Mouse (Mus musculus) midbrain, embryonic 16.5 days (tissue): ENCODE measurements around the gene Tagln. TPM values are rescaled to one million over a fixed set of nuclear protein-coding genes. Genes with fewer than 3 reads are reported as not detected.

Experiments
- ATAC-seq: fragments of 200-750 bp; cut with Nextera tagmentation; 2 replicates; pipeline ENCODE4 v1.8.0; 2017; ENCODE audit warnings: moderate TSS enrichment
- H3K27ac ChIP-seq: fragments of 300-500 bp; sonication (generic); 2 replicates; pipeline ENCODE4 v1.5.1; 2014; ENCODE audit warnings: mild to moderate bottlenecking, low read length, mixed read lengths
- H3K27me3 ChIP-seq: fragments of 300-500 bp; sonication (generic); 2 replicates; pipeline ENCODE4 v1.6.1; 2014; ENCODE audit warnings: low read depth, low read length, mixed read lengths; ENCODE audit not compliant: control insufficient read depth, insufficient read depth
- H3K36me3 ChIP-seq: fragments of 300-500 bp; sonication (generic); 2 replicates; pipeline ENCODE4 v1.6.1; 2014; ENCODE audit warnings: mild to moderate bottlenecking, low read length, moderate library complexity, mixed read lengths; ENCODE audit not compliant: control insufficient read depth, insufficient read depth
- H3K4me1 ChIP-seq: fragments of 300-500 bp; sonication (generic); 2 replicates; pipeline ENCODE4 v1.6.1; 2014; ENCODE audit warnings: mild to moderate bottlenecking, low read length, mixed read lengths; ENCODE audit not compliant: control insufficient read depth, insufficient read depth
- H3K4me2 ChIP-seq: fragments of 300-500 bp; sonication (generic); 2 replicates; pipeline ENCODE4 v1.6.1; 2014; ENCODE audit warnings: mild to moderate bottlenecking, low read length, mixed read lengths
- H3K4me3 ChIP-seq: fragments of 300-500 bp; sonication (generic); 2 replicates; pipeline ENCODE4 v1.5.1; 2014; ENCODE audit warnings: low read depth, mild to moderate bottlenecking, low read length, moderate library complexity, mixed read lengths
- H3K9ac ChIP-seq: fragments of 300-500 bp; sonication (generic); 2 replicates; pipeline ENCODE4 v1.6.1; 2014; ENCODE audit warnings: low read depth, low read length, mixed read lengths
- H3K9me3 ChIP-seq: fragments of 300-500 bp; sonication (generic); replicated peaks from 2 replicates; pipeline ENCODE4 v1.6.1; 2014; ENCODE audit warnings: mild to moderate bottlenecking, low read length, mixed read lengths; ENCODE audit not compliant: control insufficient read depth, poor library complexity, severe bottlenecking
- WGBS: fragments of 180-500 bp; shearing (Covaris S2); extraction: QIAGEN DNeasy Blood & Tissue Kit; methylation state at CpG from one replicate; pipeline ENCODE4 v1.1.7; 2014; 5-methylcytosine and 5-hydroxymethylcytosine counted together
- polyA plus RNA-seq: library from polyadenylated mRNA; unstranded; fragments of >200 nt; fragmentation: Nextera tagmentation; extraction: Ambion mirVana; gene quantifications from 2 replicates; pipeline ENCODE4 v1.2.1, GENCODE M21; 2015

Gene Tagln
- polyA plus RNA-seq, 1 experiment from 2014 or later = 5.5 TPM

DNA sequence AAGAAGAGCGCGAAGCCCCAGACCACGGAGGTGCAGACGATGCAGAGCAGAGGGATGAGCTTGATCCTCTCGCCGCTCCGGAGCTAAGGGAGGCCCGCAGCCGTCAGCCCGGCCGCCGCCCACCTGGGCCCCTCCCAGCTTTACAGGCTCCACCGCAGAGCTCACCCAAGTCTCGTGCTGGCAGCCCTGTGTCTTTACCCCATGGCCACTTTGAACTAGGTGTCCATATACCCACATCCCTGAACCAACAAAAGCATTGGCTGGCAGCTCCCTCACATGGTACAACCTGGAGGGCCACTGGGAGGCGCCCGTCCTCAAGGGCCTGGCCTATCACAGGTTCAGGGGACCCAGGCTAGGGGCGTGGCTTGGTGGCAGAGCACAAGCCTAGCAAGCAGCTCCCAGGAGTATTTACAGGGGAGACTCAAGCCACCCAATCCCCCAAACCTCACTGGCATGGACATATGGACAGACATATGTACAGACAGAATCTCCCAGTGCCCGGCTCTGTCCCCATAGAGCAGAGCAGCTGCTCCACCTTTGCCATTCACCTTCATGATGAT, 5.6 kb upstream of the Tagln start:
- no peaks in the 10 kb centered on the region for H3K9me3 ChIP-seq
- H3K4me2 ChIP-seq = no peak overlapping the region
- no peaks in the 10 kb centered on the region for H3K4me1 ChIP-seq
- no peak overlapping the region for H3K9ac ChIP-seq
- ATAC-seq = no peak
- H3K36me3 ChIP-seq = peaks cover 30% of the 10 kb centered on the region
- no peaks in the 10 kb centered on the region for H3K27me3 ChIP-seq
- no peak overlapping the region for H3K4me3 ChIP-seq
- no peak overlapping the region for H3K27ac ChIP-seq
- WGBS = 56% methylated on average over 18 of the region's 18 CpGs

GRCm38 (mm10) chr9:45939794-45940193, 3.9 kb upstream of the Tagln start:
- Histone ChIP-seq H3K27me3 (no peaks in the 10 kb centered on the region), H3K9ac (no peak overlapping the region), H3K4me2 (no peak overlapping the region), H3K4me1 (no peaks in the 10 kb centered on the region), H3K27ac (no peak overlapping the region), H3K4me3 (no peak overlapping the region), H3K9me3 (no peaks in the 10 kb centered on the region), H3K36me3 (peaks cover 25% of the 10 kb centered on the region)
- 90% methylated on average over 6 of the region's 6 CpGs for WGBS
- no peak for ATAC-seq

GRCm38 (mm10) chr9:45938952-45939637, 3.2 kb upstream of the Tagln start:
- 89% methylated on average over 15 of the region's 15 CpGs for WGBS
- no peaks in the 10 kb centered on the region for H3K9me3 ChIP-seq
- no peak overlapping the region for H3K4me3 ChIP-seq
- H3K27ac ChIP-seq = no peak overlapping the region
- no peak for ATAC-seq
- peaks cover 21% of the 10 kb centered on the region for H3K36me3 ChIP-seq
- no peak overlapping the region for H3K4me2 ChIP-seq
- H3K9ac ChIP-seq = no peak overlapping the region
- no peaks in the 10 kb centered on the region for H3K4me1 ChIP-seq
- H3K27me3 ChIP-seq = no peaks in the 10 kb centered on the region

DNA sequence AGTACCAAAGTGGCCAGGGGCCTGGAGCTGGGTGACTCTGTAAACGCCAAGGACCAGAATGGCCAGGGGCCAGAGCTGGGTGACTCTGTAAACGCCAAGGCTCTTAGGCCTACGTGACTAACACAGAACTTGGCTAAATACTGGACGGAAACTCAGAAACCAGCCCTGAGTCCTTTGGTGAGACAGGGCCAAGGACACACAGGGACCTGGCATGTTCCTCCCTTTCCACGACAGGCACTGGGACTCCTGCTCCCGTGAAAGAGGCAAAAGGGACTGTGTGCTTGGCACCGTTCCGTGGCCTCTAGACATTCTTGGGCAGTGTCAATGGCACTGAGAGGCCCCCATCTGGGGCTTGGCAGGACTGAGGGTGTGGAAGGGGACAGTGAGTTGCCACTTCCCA, 2.2 kb upstream of the Tagln start:
- no peak for ATAC-seq
- Histone ChIP-seq H3K9ac (no peak overlapping the region), H3K4me1 (no peaks in the 10 kb centered on the region), H3K4me2 (no peak overlapping the region), H3K36me3 (peaks cover 13% of the 10 kb centered on the region), H3K27ac (no peak overlapping the region), H3K4me3 (no peak overlapping the region), H3K9me3 (no peaks in the 10 kb centered on the region), H3K27me3 (no peaks in the 10 kb centered on the region)
- 92% methylated on average over 8 of the region's 8 CpGs for WGBS

GRCm38 (mm10) chr9:45936883-45937282, 1.0 kb upstream of the Tagln start:
- Histone ChIP-seq H3K9me3 (no peaks in the 10 kb centered on the region), H3K27ac (no peak overlapping the region), H3K4me3 (no peak overlapping the region), H3K4me1 (no peaks in the 10 kb centered on the region), H3K4me2 (no peak overlapping the region), H3K36me3 (peaks cover 9% of the 10 kb centered on the region; the same call in 1 of the 2 replicates), H3K9ac (no peak overlapping the region), H3K27me3 (no peaks in the 10 kb centered on the region)
- 23% methylated on average over 3 of the region's 3 CpGs for WGBS
- no peak for ATAC-seq

GRCm38 (mm10) chr9:45932571-45933415, 3.1 kb downstream of the Tagln start:
- Histone ChIP-seq H3K36me3 (peaks cover 25% of the 10 kb centered on the region), H3K4me3 (no peak overlapping the region), H3K27ac (no peak overlapping the region), H3K9ac (no peak overlapping the region), H3K4me2 (no peak overlapping the region), H3K4me1 (no peaks in the 10 kb centered on the region), H3K9me3 (no peaks in the 10 kb centered on the region), H3K27me3 (no peaks in the 10 kb centered on the region)
- ATAC-seq = no peak
- WGBS = 81% methylated on average over 11 of the region's 11 CpGs

DNA sequence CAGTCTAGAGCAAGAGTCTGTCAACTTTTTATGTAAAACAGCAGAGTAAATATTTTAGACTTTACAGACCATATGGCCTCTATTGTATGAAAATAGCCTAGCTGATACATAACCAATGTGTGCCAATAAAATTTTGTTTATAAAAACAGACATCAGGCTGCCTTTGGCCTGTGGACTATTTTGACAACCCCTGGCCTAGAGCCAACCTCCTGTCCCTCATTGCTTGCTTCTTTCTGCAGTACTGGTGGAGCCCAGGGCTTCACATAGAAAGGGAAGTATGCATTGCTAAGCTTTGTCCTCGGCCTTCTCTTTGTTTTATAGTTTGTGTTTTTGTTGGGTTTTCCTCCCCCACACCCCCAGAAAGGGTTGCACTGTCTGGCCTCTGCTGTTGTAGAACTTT, 3.9 kb downstream of the Tagln start:
- whole genome bisulfite sequencing = 52% methylated on average over 1 of the region's 1 CpGs
- no peak overlapping the region for H3K27ac ChIP-seq
- H3K4me2 ChIP-seq = no peak overlapping the region
- no peaks in the 10 kb centered on the region for H3K9me3 ChIP-seq
- H3K27me3 ChIP-seq = no peaks in the 10 kb centered on the region
- H3K9ac ChIP-seq = no peak overlapping the region
- no peak for ATAC-seq
- H3K4me1 ChIP-seq = no peaks in the 10 kb centered on the region
- H3K36me3 ChIP-seq = peaks cover 33% of the 10 kb centered on the region
- no peak overlapping the region for H3K4me3 ChIP-seq

GRCm38 (mm10) chr9:45929285-45929684, 6.6 kb downstream of the Tagln start:
- no peaks in the 10 kb centered on the region for H3K27me3 ChIP-seq

DNA sequence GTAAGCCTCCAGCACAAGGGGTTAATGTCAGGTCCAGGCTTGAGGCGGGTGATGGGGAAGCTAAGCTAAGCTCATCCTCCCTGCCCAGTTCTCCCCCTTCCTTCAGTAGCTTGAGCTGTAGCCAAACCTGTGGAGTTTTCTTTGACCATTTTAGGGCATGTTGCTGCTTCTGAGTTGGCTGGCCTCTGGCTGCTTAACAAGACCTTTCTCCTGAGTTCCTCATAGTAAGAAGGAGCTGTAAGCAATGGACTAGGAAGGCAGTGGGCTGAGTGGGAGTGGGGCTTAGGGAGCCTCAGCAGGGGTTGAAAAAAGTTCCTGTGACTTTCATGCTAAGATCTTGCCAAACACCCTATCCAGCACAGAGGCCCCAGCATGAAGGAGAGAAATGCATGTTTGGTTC, 16.0 kb downstream of the Tagln start:
- H3K9me3 ChIP-seq = no peaks in the 10 kb centered on the region
- no peak overlapping the region for H3K4me3 ChIP-seq
- no peak for ATAC-seq
- no peak overlapping the region for H3K27ac ChIP-seq
- H3K27me3 ChIP-seq = no peaks in the 10 kb centered on the region
- no peaks in the 10 kb centered on the region for H3K4me1 ChIP-seq
- no peak overlapping the region for H3K9ac ChIP-seq
- peaks cover 23% of the 10 kb centered on the region for H3K36me3 ChIP-seq
- no peak overlapping the region for H3K4me2 ChIP-seq
- 69% methylated on average over 1 of the region's 1 CpGs for WGBS

More at GRCm38 (mm10) chr9:45929285-45929684, 6.6 kb downstream of the Tagln start:
- Histone ChIP-seq H3K4me3 (no peak overlapping the region), H3K9ac (no peak overlapping the region), H3K4me1 (no peaks in the 10 kb centered on the region), H3K9me3 (no peaks in the 10 kb centered on the region), H3K36me3 (peaks cover 44% of the 10 kb centered on the region), H3K4me2 (no peak overlapping the region), H3K27ac (no peak overlapping the region)
- 92% methylated on average over 5 of the region's 5 CpGs for WGBS
- ATAC-seq = no peak
